Mouse (Mus musculus) megakaryocyte-erythroid progenitor cell, adult 5 weeks (primary cell): ENCODE data around the gene Cd164l2. TPM values are rescaled to one million over a fixed set of nuclear protein-coding genes. Genes with fewer than 3 reads are reported as not detected.

Experiments used
- polyA plus RNA-seq: library from polyadenylated mRNA; stranded (reverse); fragments of >175 nt; gene quantifications from 2 replicates; pipeline ENCODE4 v1.2.3, GENCODE M21; 2012

Cd164l2 gene
- 0.18 and 1.2 TPM in 2 replicates for polyA plus RNA-seq

GRCm38 (mm10) chr4:133211751-133212561 is at the start of gene Cd164l2, which contains the start of gene Gpr3:
TSS of gene Cd164l2 (plus strand) at chr4:133212131.
TSS of gene Gpr3 (minus strand) at chr4:133212536.

GRCm38 (mm10) chr4:133240490-133240921 is 28.6 kb downstream of the Cd164l2 start, which contains the start of gene Map3k6:
TSS of gene Map3k6 (plus strand) at chr4:133240818.

DNA sequence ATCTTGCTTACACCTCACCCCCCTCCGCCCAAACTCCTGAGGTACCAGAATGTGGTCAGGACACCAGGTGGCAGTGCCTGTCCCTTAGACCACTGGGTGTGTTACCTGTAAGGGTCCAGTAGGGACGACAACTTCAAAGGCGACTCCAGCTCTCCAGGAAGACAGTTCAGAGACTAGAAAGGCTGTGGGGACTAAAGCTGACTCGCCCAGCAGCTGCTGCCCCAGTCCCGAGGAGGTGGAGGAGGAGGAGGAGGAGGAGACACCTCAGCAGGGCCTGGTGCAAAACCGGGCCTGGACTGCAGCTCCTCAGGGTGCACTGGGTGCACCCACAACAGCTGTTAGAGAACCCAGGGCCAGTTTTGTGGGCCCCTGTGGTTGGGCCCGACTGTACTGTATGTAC is 51.0 kb downstream of the Cd164l2 start, which contains the start of gene Sytl1:
TSS of gene Sytl1 (minus strand) at position 232 of the 400 bp plus-strand sequence.

Other genes starting within 250 kb of the Cd164l2 start
- 2.4 and 3.1 TPM in 2 replicates for gene Fgr, start 238.0 kb upstream of the Cd164l2 start, polyA plus RNA-seq
- 35.9 and 53.6 TPM in 2 replicates for gene Ahdc1, start 200.9 kb upstream of the Cd164l2 start, polyA plus RNA-seq
- 101 and 104 TPM in 2 replicates for gene Wasf2, start 81.6 kb upstream of the Cd164l2 start, polyA plus RNA-seq
- 0.52 and 0.77 TPM in 2 replicates for gene Gpr3, start 405 bp downstream of the Cd164l2 start, polyA plus RNA-seq
- gene Map3k6, start 28.7 kb downstream of the Cd164l2 start, polyA plus RNA-seq = 17.8 and 27.8 TPM in 2 replicates
- 19.2 TPM in 2 replicates for gene Sytl1, start 51.0 kb downstream of the Cd164l2 start, polyA plus RNA-seq
- gene Tmem222, start 65.7 kb downstream of the Cd164l2 start, polyA plus RNA-seq = 35.7 and 45.4 TPM in 2 replicates
- gene Wdtc1, start 141.3 kb downstream of the Cd164l2 start, polyA plus RNA-seq = 97.5 and 98.3 TPM in 2 replicates
- 62.5 and 66.4 TPM in 2 replicates for gene Slc9a1, start 157.6 kb downstream of the Cd164l2 start, polyA plus RNA-seq